Mouse (Mus musculus) intestine, embryonic 16.5 days (tissue): ENCODE measurements around the gene Iscu. TPM values are rescaled to one million over a fixed set of nuclear protein-coding genes. Genes with fewer than 3 reads are reported as not detected.

ENCODE experiments used
- ATAC-seq: fragments of 200-750 bp; cut with Nextera tagmentation; 2 replicates; pipeline ENCODE4 v1.8.0; 2017; ENCODE audit warnings: moderate TSS enrichment, moderate library complexity
- H3K27ac ChIP-seq: fragments of 300-500 bp; sonication (generic); 2 replicates; pipeline ENCODE4 v1.5.1; 2014; ENCODE audit warnings: mild to moderate bottlenecking, low read length
- H3K27me3 ChIP-seq: fragments of 300-500 bp; sonication (generic); replicated peaks from 2 replicates; pipeline ENCODE4 v1.6.1; 2014; ENCODE audit warnings: low read length, control low read depth, mixed read lengths; ENCODE audit not compliant: control insufficient read depth, insufficient read depth
- H3K36me3 ChIP-seq: fragments of 300-500 bp; sonication (generic); 2 replicates; pipeline ENCODE4 v1.6.1; 2014; ENCODE audit warnings: low read length, control low read depth; ENCODE audit not compliant: control insufficient read depth, insufficient read depth
- H3K4me1 ChIP-seq: fragments of 300-500 bp; sonication (generic); 2 replicates; pipeline ENCODE4 v1.6.1; 2014; ENCODE audit warnings: low read length, control low read depth, mixed read lengths; ENCODE audit not compliant: control insufficient read depth, insufficient read depth
- H3K4me2 ChIP-seq: fragments of 300-500 bp; sonication (generic); 2 replicates; pipeline ENCODE4 v1.6.1; 2014; ENCODE audit warnings: low read depth, low read length, control low read depth
- H3K4me3 ChIP-seq: fragments of 300-500 bp; sonication (generic); 2 replicates; pipeline ENCODE4 v1.5.1; 2014; ENCODE audit warnings: mild to moderate bottlenecking, low read length
- H3K9ac ChIP-seq: fragments of 300-500 bp; sonication (generic); 2 replicates; pipeline ENCODE4 v1.6.1; 2014; ENCODE audit warnings: low read depth, low read length
- H3K9me3 ChIP-seq: fragments of 300-500 bp; sonication (generic); 2 replicates; pipeline ENCODE4 v1.6.1; 2016; ENCODE audit warnings: low read length, control low read depth; ENCODE audit not compliant: control insufficient read depth
- WGBS: fragments of 180-500 bp; shearing (Covaris S2); extraction: QIAGEN DNeasy Blood & Tissue Kit; methylation state at CpG from one replicate; pipeline ENCODE4 v1.1.7; 2014; 5-methylcytosine and 5-hydroxymethylcytosine counted together
- polyA plus RNA-seq: library from polyadenylated mRNA; unstranded; fragments of >200 nt; fragmentation: Nextera tagmentation; extraction: Ambion mirVana; gene quantifications from 2 replicates; pipeline ENCODE4 v1.2.1, GENCODE M21; 2015

The Iscu gene
- polyA plus RNA-seq, 1 experiment from 2014 or later: 114 TPM

- ATAC-seq: no peak
- Histone ChIP-seq H3K9me3 (no peaks in the 10 kb centered on the region), H3K4me1 (peaks cover under 1% of the 10 kb centered on the region; the same call in 1 of the 2 replicates), H3K27ac (no peak overlapping the region), H3K36me3 (no peaks in the 10 kb centered on the region), H3K4me3 (no peak overlapping the region), H3K27me3 (no peaks in the 10 kb centered on the region), H3K4me2 (no peak overlapping the region), H3K9ac (no peak overlapping the region)
- WGBS: 87% methylated on average over 7 of the region's 7 CpGs
These were observed 41.4 kb upstream of the Iscu start for GRCm38 (mm10) chr5:113731174-113731573.

DNA sequence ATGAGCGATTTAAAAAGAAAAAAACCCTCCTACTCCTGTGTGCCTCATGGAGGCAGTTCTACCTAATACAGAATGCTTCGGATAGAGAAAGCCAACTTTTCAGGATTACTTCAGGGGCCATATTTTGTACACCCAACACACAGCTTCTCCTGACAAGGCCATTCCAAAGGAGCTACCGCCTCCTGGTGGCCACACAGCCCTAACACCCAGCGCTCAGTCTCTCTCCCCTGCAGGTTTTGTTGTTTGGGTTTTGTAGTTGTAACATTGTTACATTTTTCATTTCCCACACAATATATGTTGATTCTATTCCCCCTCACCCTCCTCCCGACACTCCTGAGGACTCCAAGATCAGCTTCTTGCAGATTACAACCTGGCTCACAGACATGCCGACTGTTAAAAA lies 40.4 kb upstream of the Iscu start:
- Histone ChIP-seq H3K36me3 (no peaks in the 10 kb centered on the region), H3K4me1 (peaks cover 10% of the 10 kb centered on the region), H3K27me3 (no peaks in the 10 kb centered on the region), H3K4me2 (no peak overlapping the region), H3K27ac (no peak overlapping the region), H3K9me3 (no peaks in the 10 kb centered on the region), H3K4me3 (no peak overlapping the region), H3K9ac (no peak overlapping the region)
- WGBS: 25% methylated on average over 6 of the region's 6 CpGs
- no peak for ATAC-seq

DNA sequence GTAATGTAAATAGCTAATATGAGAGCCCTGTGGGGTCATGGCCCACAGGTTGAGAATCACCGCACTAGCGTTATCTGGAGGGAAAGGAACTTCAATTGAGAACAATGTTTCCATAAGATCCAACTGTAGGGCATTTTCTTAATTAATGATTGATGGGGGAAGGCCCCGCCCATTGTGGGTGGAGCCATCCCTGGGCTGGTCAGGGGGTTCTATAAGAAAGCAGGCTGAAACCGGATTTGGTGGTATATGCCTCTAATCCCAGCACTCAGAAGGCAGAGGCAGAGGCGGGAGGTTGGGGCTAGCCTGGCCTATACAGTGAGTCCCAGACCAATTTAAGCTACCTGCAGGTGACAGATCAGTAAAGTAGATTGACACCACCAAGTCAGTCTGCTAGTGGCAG lies 38.2 kb upstream of the Iscu start:
- Histone ChIP-seq H3K36me3 (peaks cover 10% of the 10 kb centered on the region), H3K27ac (no peak overlapping the region), H3K4me3 (no peak overlapping the region), H3K4me2 (no peak overlapping the region), H3K9me3 (no peaks in the 10 kb centered on the region), H3K4me1 (peaks cover 10% of the 10 kb centered on the region), H3K27me3 (no peaks in the 10 kb centered on the region), H3K9ac (no peak overlapping the region)
- no peak for ATAC-seq
- WGBS: 63% methylated on average over 5 of the region's 5 CpGs

GRCm38 (mm10) chr5:113735023-113735344 lies 37.6 kb upstream of the Iscu start:
- Histone ChIP-seq H3K4me2 (peak overlapping the region; percentile 56), H3K27ac (peak overlapping the region; percentile 76), H3K4me1 (peaks cover 10% of the 10 kb centered on the region), H3K9ac (peak overlapping the region; percentile 64), H3K27me3 (no peaks in the 10 kb centered on the region), H3K9me3 (no peaks in the 10 kb centered on the region), H3K36me3 (peaks cover 10% of the 10 kb centered on the region), H3K4me3 (peak overlapping the region; percentile 70)
- 12% methylated on average over 7 of the region's 7 CpGs for WGBS
- ATAC-seq: peak; percentile 58

DNA sequence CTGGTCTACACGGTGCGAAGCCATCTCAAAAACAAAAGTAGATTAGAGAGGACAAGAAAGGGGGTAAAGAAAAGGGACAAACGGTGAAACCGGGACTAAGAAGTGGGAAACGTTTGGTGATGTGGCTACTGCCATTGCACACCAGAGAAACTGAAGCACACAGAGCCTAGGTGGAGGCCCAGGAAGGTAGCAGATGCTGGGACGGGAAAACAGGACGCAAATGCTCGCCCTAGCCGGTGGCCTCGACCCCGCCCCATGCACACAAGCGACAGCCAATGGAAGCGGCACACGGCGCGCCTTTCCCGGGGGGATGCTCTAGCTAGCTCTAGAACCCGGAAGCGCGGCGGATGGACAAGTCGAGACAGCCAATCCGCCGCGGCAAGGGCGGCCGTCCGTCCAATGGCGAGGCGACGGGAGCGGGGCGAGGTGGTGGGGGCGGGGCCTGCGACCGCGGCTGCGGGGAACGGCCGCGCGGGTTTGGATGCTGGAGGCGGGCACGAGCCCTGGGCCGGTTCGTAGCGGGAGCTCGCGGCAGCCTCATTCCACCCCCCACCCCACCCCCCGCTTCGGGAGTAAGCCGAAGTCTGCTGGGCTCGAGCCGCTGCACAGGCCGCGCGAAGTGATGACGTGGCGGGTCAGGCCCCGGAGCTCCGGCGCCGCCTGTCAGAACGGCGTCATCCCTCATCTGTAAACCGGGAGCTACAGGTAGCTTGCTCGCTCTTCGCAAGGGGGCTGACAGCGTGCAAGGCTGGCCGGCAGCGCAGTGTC lies 37.0 kb upstream of the Iscu start, which contains the start of gene Ficd:
Ficd (plus strand) TSS at position 459 of the 768 bp plus-strand sequence.
- Histone ChIP-seq H3K9ac (peak within 1 kb of the TSS; percentile 74), H3K4me3 (peak within 1 kb of the TSS; percentile 70), H3K27ac (peak within 1 kb of the TSS; percentile 91), H3K4me1 (peaks cover 10% of the 10 kb centered on the region), H3K9me3 (no peaks in the 10 kb centered on the region), H3K36me3 (peaks cover 10% of the 10 kb centered on the region), H3K4me2 (peak within 1 kb of the TSS; percentile 91), H3K27me3 (no peaks in the 10 kb centered on the region)
- 2% methylated on average over 71 of the region's 71 CpGs for WGBS
- ATAC-seq: peak; percentile 99

DNA sequence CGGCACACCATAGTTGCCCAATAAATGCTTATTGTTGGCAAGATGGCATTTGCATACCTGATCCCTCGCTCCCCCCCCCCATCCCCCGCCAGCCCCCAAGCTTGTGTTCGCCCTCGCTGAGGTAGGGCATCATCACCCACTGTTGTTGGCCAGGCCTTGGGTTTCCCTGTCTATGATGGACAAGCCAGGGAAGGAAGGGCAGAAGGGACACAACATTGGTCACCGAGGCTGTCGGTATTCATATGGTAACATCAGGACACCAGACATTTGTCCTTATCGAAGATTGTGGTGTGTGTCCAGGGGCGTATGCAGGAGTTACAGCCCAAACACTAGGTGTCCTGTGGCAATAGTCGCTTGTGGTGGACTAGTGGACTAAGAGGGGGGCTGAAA lies 36.4 kb upstream of the Iscu start:
- Histone ChIP-seq H3K4me1 (peaks cover 10% of the 10 kb centered on the region), H3K4me3 (peak overlapping the region; percentile 70), H3K27me3 (no peaks in the 10 kb centered on the region), H3K9me3 (no peaks in the 10 kb centered on the region), H3K36me3 (peaks cover 10% of the 10 kb centered on the region), H3K4me2 (peak overlapping the region; percentile 91), H3K9ac (peak overlapping the region; percentile 74), H3K27ac (peak overlapping the region; percentile 91)
- peak; percentile 17 for ATAC-seq
- WGBS: 3% methylated on average over 10 of the region's 10 CpGs

DNA sequence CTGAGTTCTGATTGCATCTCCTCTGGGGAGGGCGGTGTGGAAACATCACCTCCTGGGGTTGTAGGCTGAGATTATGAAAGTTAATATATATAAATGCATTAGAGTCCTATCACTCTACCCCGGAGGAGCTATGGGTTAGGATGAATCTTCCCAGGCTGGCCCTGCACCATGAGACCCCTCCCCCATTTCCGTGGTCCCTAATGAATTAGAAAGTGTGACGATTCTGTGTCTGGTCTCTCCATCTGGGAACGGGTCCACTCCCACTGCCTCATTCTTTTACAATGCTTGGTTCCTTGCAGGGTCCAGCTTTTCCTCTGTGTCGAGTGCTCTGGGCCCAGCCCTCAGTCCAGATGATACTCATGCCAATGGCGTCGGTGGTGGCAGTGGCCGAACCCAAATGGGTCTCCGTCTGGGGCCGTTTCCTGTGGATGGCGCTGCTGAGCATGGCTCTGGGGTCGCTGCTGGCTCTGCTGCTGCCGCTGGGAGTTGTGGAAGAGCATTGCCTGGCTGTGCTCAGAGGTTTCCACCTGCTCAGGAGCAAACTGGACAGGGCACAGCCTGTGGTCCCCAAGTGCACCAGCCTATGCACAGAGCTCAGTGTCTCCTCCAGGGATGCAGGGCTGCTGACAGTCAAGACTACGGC lies 35.9 kb upstream of the Iscu start:
- H3K27ac ChIP-seq: peak overlapping the region; percentile 91
- ATAC-seq: no peak
- no peaks in the 10 kb centered on the region for H3K9me3 ChIP-seq
- no peaks in the 10 kb centered on the region for H3K27me3 ChIP-seq
- H3K9ac ChIP-seq: peak overlapping the region; percentile 74
- H3K4me1 ChIP-seq: peaks cover 10% of the 10 kb centered on the region
- peak overlapping the region; percentile 91 for H3K4me2 ChIP-seq
- 37% methylated on average over 15 of the region's 15 CpGs for WGBS
- peaks cover 11% of the 10 kb centered on the region for H3K36me3 ChIP-seq
- peak overlapping the region; percentile 70 for H3K4me3 ChIP-seq

DNA sequence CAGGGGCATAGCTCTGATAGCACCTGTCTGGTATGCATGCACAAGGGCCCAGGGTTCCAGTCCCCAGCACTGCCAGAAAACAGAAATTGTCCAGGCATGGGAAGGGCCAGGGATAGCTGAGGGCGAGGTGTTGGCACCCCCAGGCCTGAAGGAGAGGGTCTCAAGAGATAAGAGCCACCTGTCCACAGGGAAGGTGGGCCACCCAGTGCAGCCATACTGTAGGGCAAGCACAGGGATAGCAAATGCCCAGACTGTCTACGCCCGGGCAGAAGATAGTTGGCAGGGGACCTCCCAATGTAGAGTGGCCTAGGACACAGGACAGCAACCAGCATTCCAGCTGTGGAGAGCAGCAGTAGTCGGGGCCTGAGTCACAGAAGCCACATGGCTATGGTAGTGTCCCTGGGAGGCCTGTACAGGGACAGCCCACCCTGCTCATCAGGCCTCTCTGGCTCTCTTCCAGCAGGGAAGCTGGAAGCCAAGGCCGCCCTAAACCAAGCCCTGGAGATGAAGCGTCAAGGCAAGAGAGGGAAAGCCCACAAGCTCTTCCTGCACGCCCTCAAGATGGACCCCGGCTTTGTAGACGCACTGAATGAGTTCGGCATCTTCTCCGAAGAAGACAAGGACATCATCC lies 34.8 kb upstream of the Iscu start:
- no peak overlapping the region for H3K27ac ChIP-seq
- no peak overlapping the region for H3K4me2 ChIP-seq
- H3K27me3 ChIP-seq: no peaks in the 10 kb centered on the region
- H3K36me3 ChIP-seq: peaks cover 17% of the 10 kb centered on the region
- peaks cover 10% of the 10 kb centered on the region for H3K4me1 ChIP-seq
- H3K9me3 ChIP-seq: no peaks in the 10 kb centered on the region
- ATAC-seq: no peak
- 87% methylated on average over 11 of the region's 11 CpGs for WGBS
- no peak overlapping the region for H3K9ac ChIP-seq
- H3K4me3 ChIP-seq: no peak overlapping the region

- H3K4me3 ChIP-seq: no peak overlapping the region
- peaks cover 69% of the 10 kb centered on the region for H3K36me3 ChIP-seq
- WGBS: over 99% methylated on average over 5 of the region's 5 CpGs
- H3K4me2 ChIP-seq: no peak overlapping the region
- H3K9ac ChIP-seq: no peak overlapping the region
- ATAC-seq: no peak
- no peaks in the 10 kb centered on the region for H3K9me3 ChIP-seq
- H3K4me1 ChIP-seq: no peaks in the 10 kb centered on the region
- no peak overlapping the region for H3K27ac ChIP-seq
- H3K27me3 ChIP-seq: no peaks in the 10 kb centered on the region
These were observed 24.9 kb upstream of the Iscu start for GRCm38 (mm10) chr5:113747629-113748028.
